Mouse (Mus musculus): ENCODE measurements around the gene Mia2. TPM values are rescaled to one million over a fixed set of nuclear protein-coding genes. Genes with fewer than 3 reads are reported as not detected.

Gene Mia2
- polyA plus RNA-seq, 1 experiment, result 47.8 TPM

- TF ChIP-seq GATA1 (IDR thresholded peaks at IDR 0.05; ENCODE audit: low read length), result no peak
Measured at GRCm38 (mm10) chr12:59195065-59195464, 99.5 kb downstream of the Mia2 start.

DNA sequence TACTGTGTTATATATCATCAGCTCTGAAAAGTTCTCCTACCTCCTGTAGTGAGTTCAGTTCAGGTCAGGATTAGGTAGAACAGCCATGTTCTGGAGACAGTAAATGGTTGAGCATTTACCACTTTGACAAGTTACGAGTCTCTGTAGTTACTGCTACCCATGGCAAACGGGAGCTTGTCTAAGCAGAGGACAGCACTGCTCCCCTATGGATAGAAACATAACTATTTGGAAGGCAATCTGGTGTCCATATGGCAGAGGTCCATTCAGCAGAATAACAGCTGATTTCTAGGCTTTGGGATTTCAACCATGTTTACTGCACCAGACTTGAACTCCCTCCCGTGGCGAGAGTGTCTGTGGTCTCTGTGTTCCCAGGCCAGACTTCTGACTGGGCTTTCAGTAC lies 100.3 kb downstream of the Mia2 start:
- no peak for TF ChIP-seq GATA1 (IDR thresholded peaks at IDR 0.05; ENCODE audit: low read length)

DNA sequence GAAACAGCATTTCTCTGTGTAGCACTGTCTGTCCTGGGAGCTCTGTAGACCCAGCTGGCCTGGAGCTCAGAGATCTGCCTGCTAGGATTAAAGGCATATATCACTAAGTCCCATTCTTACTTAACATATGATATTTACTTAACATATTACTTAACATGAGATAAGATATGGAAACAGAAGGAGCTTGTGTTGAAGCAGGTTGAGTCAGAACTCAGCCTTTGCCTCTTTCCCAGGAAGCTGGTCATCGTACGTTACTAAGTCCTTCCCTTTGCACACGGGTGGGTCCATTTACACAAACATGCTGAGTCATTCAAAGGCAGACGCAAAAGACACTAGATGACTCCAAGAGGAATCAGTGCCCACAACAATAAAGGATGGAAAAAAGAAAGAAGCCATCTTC lies 103.2 kb downstream of the Mia2 start:
- no peak for TF ChIP-seq GATA1 (IDR thresholded peaks at IDR 0.05; ENCODE audit: low read length)

DNA sequence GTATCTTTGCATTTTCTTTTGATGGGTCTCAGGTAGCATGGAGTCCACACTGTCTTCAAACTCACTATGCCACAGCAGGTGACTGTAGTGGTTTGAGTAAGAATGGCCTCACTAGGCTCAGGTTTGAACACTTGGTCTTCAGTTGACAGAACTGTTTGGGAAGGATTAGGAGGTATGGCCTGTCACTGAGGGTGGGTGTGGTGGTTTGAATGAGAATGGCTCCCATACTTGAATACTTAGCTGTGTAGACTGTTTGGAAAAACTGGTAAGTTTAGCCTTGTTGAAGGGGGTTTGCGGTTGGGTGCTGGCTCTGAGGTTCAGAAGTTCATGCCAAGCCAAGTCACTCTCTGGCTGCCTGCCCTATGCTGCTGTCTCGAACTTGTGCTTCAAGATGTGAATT lies 103.8 kb downstream of the Mia2 start:
- TF ChIP-seq GATA1 (IDR thresholded peaks at IDR 0.05; ENCODE audit: low read length), result no peak

GRCm38 (mm10) chr12:59205571-59205970 lies 110.0 kb downstream of the Mia2 start:
- TF ChIP-seq GATA1 (IDR thresholded peaks at IDR 0.05; ENCODE audit: low read length), result no peak

GRCm38 (mm10) chr12:59206208-59206999 lies 110.8 kb downstream of the Mia2 start:
- TF ChIP-seq GATA1 (IDR thresholded peaks at IDR 0.05; ENCODE audit: low read length), result no peak

- peak; percentile 82 for TF ChIP-seq GATA1 (IDR thresholded peaks at IDR 0.05; ENCODE audit: low read length)
Measured at GRCm38 (mm10) chr12:59207000-59207390, 111.4 kb downstream of the Mia2 start.

DNA sequence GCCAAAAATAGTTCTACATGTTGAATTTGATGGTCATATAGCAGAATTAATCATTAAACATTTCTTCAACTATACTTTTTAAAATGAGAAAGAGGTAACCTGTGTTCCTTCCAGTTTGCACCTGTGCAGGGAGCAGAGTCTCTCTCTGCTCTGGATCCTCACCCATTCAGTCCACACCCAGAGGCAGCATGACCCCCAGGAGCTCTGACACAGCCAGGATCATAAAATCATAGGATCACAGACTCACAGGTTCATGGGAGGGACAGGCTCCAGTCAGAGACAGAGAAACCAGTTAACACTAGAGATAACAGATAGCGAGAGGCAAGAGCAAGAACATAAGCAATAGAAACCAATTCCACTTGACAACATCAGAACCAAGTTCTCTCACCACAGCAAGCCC lies 112.2 kb downstream of the Mia2 start:
- TF ChIP-seq GATA1 (IDR thresholded peaks at IDR 0.05; ENCODE audit: low read length), result no peak

DNA sequence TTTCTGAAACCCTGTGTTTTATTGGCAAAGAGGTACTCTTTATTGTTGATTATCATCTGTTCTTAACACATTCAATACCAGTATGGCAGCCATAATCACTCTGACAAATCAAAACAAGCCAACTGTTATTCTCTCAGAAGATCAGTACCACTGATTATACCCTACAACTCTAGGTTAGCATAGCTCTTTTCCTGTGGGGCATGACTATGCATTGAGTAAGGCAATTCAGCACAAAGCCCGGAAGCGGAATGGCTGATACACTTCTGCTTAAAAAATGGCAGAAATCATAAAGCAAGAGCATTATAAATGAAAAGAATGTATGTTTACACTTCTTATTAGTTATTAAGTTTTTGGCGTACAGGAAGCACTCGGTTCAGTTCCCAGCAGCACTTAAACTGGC lies 120.6 kb downstream of the Mia2 start:
- TF ChIP-seq GATA1 (IDR thresholded peaks at IDR 0.05; ENCODE audit: low read length), result no peak

GRCm38 (mm10) chr12:59216676-59217266 lies 121.2 kb downstream of the Mia2 start:
- TF ChIP-seq GATA1 (IDR thresholded peaks at IDR 0.05; ENCODE audit: low read length), result no peak

DNA sequence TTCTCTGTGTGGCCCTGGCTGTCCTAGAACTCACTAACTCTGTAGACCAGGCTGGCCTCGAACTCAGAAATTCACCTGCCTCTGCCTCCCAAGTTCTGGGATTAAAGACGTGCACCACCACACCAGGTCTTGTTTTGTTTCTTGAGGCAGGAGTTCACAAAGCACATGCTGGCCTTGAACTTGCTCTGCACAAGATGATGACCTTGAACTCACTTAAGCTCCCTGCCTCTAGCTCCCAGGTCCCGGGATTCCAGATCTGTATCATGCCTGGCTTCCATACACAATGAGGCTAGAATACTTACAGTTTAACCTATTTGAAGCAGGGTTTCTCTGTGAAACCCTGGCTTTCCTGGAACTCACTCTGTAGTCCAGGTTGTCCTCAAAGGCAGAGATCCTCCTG lies 121.7 kb downstream of the Mia2 start:
- no peak for TF ChIP-seq GATA1 (IDR thresholded peaks at IDR 0.05; ENCODE audit: low read length)

- TF ChIP-seq GATA1 (IDR thresholded peaks at IDR 0.05; ENCODE audit: low read length), result no peak
Measured at GRCm38 (mm10) chr12:59218640-59219321, 123.2 kb downstream of the Mia2 start.

- no peak for TF ChIP-seq GATA1 (IDR thresholded peaks at IDR 0.05; ENCODE audit: low read length)
Measured at GRCm38 (mm10) chr12:59219325-59220225, 124.0 kb downstream of the Mia2 start, which contains the start of gene Fbxo33. TSS of gene Fbxo33 (minus strand) at chr12:59219725.

DNA sequence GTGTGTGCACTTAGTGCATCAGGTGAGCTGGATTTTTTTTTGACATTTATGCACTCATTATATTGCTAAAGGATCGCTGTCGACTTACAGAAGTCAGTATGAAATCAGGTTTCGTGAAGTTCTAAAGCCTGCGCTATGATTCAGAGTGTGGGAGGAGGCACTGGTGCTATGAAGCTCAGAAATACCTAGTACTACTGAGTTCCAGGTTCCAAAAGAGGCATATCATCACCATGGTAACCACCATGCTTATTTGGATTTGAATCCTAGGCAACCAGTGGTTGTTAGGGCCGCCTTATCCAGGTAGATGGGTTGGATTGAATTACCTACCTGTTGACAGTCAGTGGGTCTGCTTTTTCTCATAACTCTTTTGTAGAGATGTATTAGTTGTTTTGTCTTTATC lies 132.8 kb downstream of the Mia2 start:
- TF ChIP-seq GATA1 (IDR thresholded peaks at IDR 0.05; ENCODE audit: low read length), result no peak

DNA sequence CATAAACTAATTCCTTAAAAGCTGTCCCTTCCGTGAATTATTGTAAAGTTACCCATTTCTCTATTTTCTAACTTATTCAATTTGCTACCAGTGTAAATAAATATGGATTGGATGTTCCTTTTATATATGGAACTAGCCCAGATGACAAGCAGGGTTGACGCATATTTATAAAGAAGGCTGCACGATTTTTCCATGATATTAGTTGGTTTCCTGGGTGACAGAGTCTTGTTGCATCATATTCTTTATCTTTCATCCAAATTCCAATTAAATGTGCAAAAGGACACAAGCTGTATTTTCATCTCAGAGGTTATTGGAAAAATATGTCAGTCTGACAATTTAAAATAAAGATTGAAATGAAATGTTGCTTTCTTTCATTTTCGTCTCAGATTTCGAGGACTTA lies 142.8 kb downstream of the Mia2 start:
- TF ChIP-seq GATA1 (IDR thresholded peaks at IDR 0.05; ENCODE audit: low read length), result no peak

Other genes starting within 250 kb of the Mia2 start
- gene Sec23a, start 83.8 kb upstream of the Mia2 start, polyA plus RNA-seq (2012), result 5.6 and 6.4 TPM in 2 replicates
- gene Gemin2, start 82.4 kb upstream of the Mia2 start, polyA plus RNA-seq (2012), result 4.6 and 7.6 TPM in 2 replicates
- gene Trappc6b, start 34.3 kb upstream of the Mia2 start, polyA plus RNA-seq (2012), result 64.8 and 94.3 TPM in 2 replicates
- 71.8 and 82.5 TPM in 2 replicates for gene Pnn, start 28.9 kb upstream of the Mia2 start, polyA plus RNA-seq (2012)
- gene Fbxo33, start 123.9 kb downstream of the Mia2 start, polyA plus RNA-seq (2012), result 8.0 and 10.3 TPM in 2 replicates

Data from G1E-ER4 (cell line).